Mouse (Mus musculus) cortical plate, adult 2 months (tissue): ENCODE results near the gene Coq4.
A peak's percentile ranks its signal among the peaks of the same experiment; 100 is the strongest.

ENCODE experiments used
- CTCF ChIP-seq: fragments of 200-500 bp; IDR thresholded peaks from 2 replicates; pipeline ENCODE4 v1.5.1; 2011; ENCODE audit warnings: mild to moderate bottlenecking, control low read depth, low read length; ENCODE audit not compliant: insufficient read depth; ENCODE audit errors: extremely low read depth
- POLR2A ChIP-seq: fragments of 200-500 bp; IDR thresholded peaks from 2 replicates; pipeline ENCODE4 v1.6.1; 2011; ENCODE audit warnings: mild to moderate bottlenecking, low read length, control low read depth; ENCODE audit not compliant: insufficient read depth; ENCODE audit errors: extremely low read depth

- TF ChIP-seq CTCF (peak; percentile 94), POLR2A (no peak)
Observed at GRCm38 (mm10) chr2:29817426-29818232, 30.3 kb downstream of the Coq4 start.
